Mouse (Mus musculus) gastrocnemius, postnatal 36 days (tissue): ENCODE results near the gene Hsd3b1. TPM values are rescaled to one million over a fixed set of nuclear protein-coding genes. Genes with fewer than 3 reads are reported as not detected.

Experiments used
- total RNA-seq, 2 experiments: library from RNA; stranded (reverse); gene quantifications; 2 replicates each; pipeline ENCODE4 v1.2.3; 2021

The Hsd3b1 gene
- total RNA-seq, 2 experiments from 2014 or later, result not detected

Other genes with a start within 250 kb of the Hsd3b1 start
- gene Hsd3b5, start 229.5 kb downstream of the Hsd3b1 start, total RNA-seq, result not detected
- not detected for gene Hsd3b2, start 135.3 kb downstream of the Hsd3b1 start, total RNA-seq
- not detected for gene Hsd3b3, start 96.7 kb downstream of the Hsd3b1 start, total RNA-seq
- not detected for gene Hsd3b6, start 45.4 kb downstream of the Hsd3b1 start, total RNA-seq
- not detected for gene Hao2, start 33.4 kb upstream of the Hsd3b1 start, total RNA-seq